Mouse (Mus musculus): ENCODE measurements around the gene Spats2l. TPM values are rescaled to one million over a fixed set of nuclear protein-coding genes. Genes with fewer than 3 reads are reported as not detected.

The Spats2l gene
- polyA plus RNA-seq, 2 experiments = 2.8 to 7.6 TPM

- no peak overlapping the region for H3K27ac ChIP-seq
These were observed 116.9 kb downstream of the Spats2l start for GRCm38 (mm10) chr1:57890903-57891267.

DNA sequence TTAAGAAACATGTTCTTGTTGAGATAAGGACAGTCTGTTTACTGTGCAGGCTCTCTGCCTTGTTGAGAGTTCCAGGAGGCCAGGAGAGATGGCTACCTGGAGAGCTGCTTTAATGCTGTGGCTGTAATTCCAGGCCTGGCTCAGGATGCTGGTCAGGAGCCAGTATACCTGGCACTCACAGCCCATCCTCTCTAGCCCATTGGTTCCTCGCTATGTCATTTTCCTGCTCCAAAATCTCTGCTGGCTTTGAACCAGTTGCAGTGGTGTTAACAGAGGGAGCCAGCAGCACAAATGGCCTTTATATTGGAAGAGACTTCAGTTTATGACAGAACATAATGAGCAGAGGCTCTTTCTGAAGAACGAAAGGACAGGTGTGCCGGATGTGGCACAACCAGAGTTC is 127.5 kb downstream of the Spats2l start:
- no peak overlapping the region for H3K27ac ChIP-seq
- H3K9me3 ChIP-seq (ENCODE audit: control insufficient read depth, low read length) = no peaks in the 10 kb centered on the region
- 68% methylated on average over 3 of the region's 3 CpGs for WGBS (ENCODE audit: insufficient replicate concordance)
- H3K9ac ChIP-seq (replicated peaks) = no peak overlapping the region
- no peaks in the 10 kb centered on the region for H3K36me3 ChIP-seq (replicated peaks; ENCODE audit: control insufficient read depth, insufficient read depth, low read depth)
- ATAC-seq (ENCODE audit: insufficient read depth) (no peak), DNase-seq (ENCODE audit: low read depth in 3 of 3, low spot score in 3 of 3) (no peak)
- no peak overlapping the region for H3K4me2 ChIP-seq (ENCODE audit: low read depth)
- no peaks in the 10 kb centered on the region for H3K27me3 ChIP-seq (ENCODE audit: control insufficient read depth, insufficient read depth, low read length)
- no peaks in the 10 kb centered on the region for H3K4me1 ChIP-seq (replicated peaks; ENCODE audit: control insufficient read depth in 2 of 2, insufficient read depth in 2 of 2, low read length in 1 of 2)
- TF ChIP-seq EP300 (IDR thresholded peaks at IDR 0.05; ENCODE audit: low read depth) (no peak), CTCF (IDR thresholded peaks at IDR 0.05; ENCODE audit: low read depth) (no peak)
- H3K4me3 ChIP-seq (ENCODE audit: insufficient read depth in 1 of 2, low read depth in 2 of 2, low read length in 2 of 2) = no peak overlapping the region

More at GRCm38 (mm10) chr1:57890903-57891267, 116.9 kb downstream of the Spats2l start:
- no peak overlapping the region for H3K4me2 ChIP-seq (ENCODE audit: low read depth)
- 66% methylated on average over 8 of the region's 8 CpGs for WGBS (ENCODE audit: insufficient replicate concordance)
- no peaks in the 10 kb centered on the region for H3K9me3 ChIP-seq (ENCODE audit: control insufficient read depth, low read length)
- no peak overlapping the region for H3K4me3 ChIP-seq (ENCODE audit: insufficient read depth in 1 of 2, low read depth in 2 of 2, low read length in 2 of 2)
- TF ChIP-seq CTCF (IDR thresholded peaks at IDR 0.05; ENCODE audit: low read depth) (no peak), EP300 (IDR thresholded peaks at IDR 0.05; ENCODE audit: low read depth) (no peak)
- H3K27me3 ChIP-seq (ENCODE audit: control insufficient read depth, insufficient read depth, low read length) = no peaks in the 10 kb centered on the region
- no peaks in the 10 kb centered on the region for H3K4me1 ChIP-seq (replicated peaks; ENCODE audit: control insufficient read depth in 2 of 2, insufficient read depth in 2 of 2, low read length in 1 of 2)
- no peak for DNase-seq (ENCODE audit: low read depth in 3 of 3, low spot score in 3 of 3)
- H3K9ac ChIP-seq (replicated peaks) = no peak overlapping the region
- H3K36me3 ChIP-seq (replicated peaks; ENCODE audit: control insufficient read depth, insufficient read depth, low read depth) = no peaks in the 10 kb centered on the region
- no peak for ATAC-seq (ENCODE audit: insufficient read depth)

DNA sequence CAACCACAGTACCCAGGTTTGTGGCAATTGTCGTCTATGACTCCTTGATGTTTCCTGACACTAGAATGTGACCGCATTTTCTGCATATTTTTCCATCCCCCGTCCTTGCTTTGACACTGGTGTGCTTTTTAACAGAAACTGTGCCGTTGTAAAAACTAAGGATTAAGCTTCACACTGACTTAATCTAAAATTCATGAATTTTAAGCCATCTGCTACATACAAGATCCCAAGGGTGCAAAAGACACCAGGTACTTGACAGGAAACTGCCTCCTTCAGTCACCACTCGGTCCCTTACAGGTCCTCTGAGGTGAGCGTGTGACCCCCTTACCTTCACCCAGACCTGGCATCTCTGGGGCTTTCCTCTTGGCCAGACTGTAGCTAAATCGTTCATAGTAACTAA is 129.8 kb downstream of the Spats2l start:
- no peaks in the 10 kb centered on the region for H3K4me1 ChIP-seq (replicated peaks; ENCODE audit: control insufficient read depth in 2 of 2, insufficient read depth in 2 of 2, low read length in 1 of 2)
- no peak overlapping the region for H3K27ac ChIP-seq
- no peaks in the 10 kb centered on the region for H3K27me3 ChIP-seq (ENCODE audit: control insufficient read depth, insufficient read depth, low read length)
- no peak for TF ChIP-seq CTCF (IDR thresholded peaks at IDR 0.05; ENCODE audit: low read depth)
- TF ChIP-seq EP300 (IDR thresholded peaks at IDR 0.05; ENCODE audit: low read depth) = no peak
- H3K36me3 ChIP-seq (replicated peaks; ENCODE audit: control insufficient read depth, insufficient read depth, low read depth) = no peaks in the 10 kb centered on the region
- no peak overlapping the region for H3K4me3 ChIP-seq (ENCODE audit: insufficient read depth in 1 of 2, low read depth in 2 of 2, low read length in 2 of 2)
- 56% methylated on average over 7 of the region's 7 CpGs for WGBS (ENCODE audit: insufficient replicate concordance)
- no peak for ATAC-seq (ENCODE audit: insufficient read depth)
- no peaks in the 10 kb centered on the region for H3K9me3 ChIP-seq (ENCODE audit: control insufficient read depth, low read length)
- no peak overlapping the region for H3K4me2 ChIP-seq (ENCODE audit: low read depth)
- DNase-seq (ENCODE audit: low read depth in 3 of 3, low spot score in 3 of 3) = no peak
- no peak overlapping the region for H3K9ac ChIP-seq (replicated peaks)

DNA sequence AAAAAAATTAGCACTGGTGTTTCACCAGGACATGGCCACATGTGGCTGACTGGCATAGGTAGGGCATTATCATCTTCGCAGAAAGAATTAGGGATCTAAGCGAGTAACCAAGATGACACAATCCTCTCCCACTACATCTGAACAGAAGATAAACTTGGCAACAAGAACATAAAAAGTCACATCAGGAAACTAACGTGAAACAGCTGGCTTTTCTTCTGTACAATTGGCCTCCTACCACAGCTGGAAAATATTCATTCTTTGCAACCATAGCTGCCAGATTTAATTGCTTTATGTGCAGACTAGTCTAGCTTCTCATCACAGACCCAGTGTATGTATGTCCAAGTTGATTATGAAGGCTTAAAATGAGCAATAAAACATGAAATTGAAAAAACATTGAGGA is 131.9 kb downstream of the Spats2l start:
- Histone ChIP-seq H3K27me3 (ENCODE audit: control insufficient read depth, insufficient read depth, low read length) (no peaks in the 10 kb centered on the region), H3K9ac (replicated peaks) (no peak overlapping the region), H3K4me1 (replicated peaks; ENCODE audit: control insufficient read depth in 2 of 2, insufficient read depth in 2 of 2, low read length in 1 of 2) (no peaks in the 10 kb centered on the region), H3K36me3 (replicated peaks; ENCODE audit: control insufficient read depth, insufficient read depth, low read depth) (no peaks in the 10 kb centered on the region), H3K27ac (no peak overlapping the region), H3K4me2 (ENCODE audit: low read depth) (no peak overlapping the region), H3K4me3 (ENCODE audit: insufficient read depth in 1 of 2, low read depth in 2 of 2, low read length in 2 of 2) (no peak overlapping the region), H3K9me3 (ENCODE audit: control insufficient read depth, low read length) (no peaks in the 10 kb centered on the region)
- ATAC-seq (ENCODE audit: insufficient read depth) (no peak), DNase-seq (ENCODE audit: low read depth in 3 of 3, low spot score in 3 of 3) (no peak)
- no peak for TF ChIP-seq CTCF (IDR thresholded peaks at IDR 0.05; ENCODE audit: low read depth)
- TF ChIP-seq EP300 (IDR thresholded peaks at IDR 0.05; ENCODE audit: low read depth) = no peak
- WGBS (ENCODE audit: insufficient replicate concordance) = 48% methylated on average over 3 of the region's 3 CpGs

DNA sequence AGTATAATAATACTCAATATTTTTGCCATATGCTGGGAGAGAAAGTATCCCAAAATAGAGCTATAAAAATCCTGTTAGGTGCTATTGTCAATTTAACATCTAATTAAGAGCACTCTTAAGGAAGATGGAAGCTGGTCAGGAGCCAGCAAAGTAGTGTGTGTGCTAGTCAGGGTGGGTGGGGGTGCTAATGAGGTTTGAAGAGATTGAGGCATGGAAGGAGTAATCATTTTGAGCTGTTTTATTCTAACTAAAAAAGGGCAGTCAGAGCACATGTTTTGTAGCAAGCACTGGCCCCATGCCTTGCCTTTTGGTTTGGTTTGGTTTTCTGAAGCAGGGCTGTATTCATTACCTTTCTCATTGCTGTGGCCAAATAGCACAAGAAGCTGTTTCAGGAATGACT is 132.3 kb downstream of the Spats2l start:
- Histone ChIP-seq H3K4me2 (ENCODE audit: low read depth) (no peak overlapping the region), H3K9me3 (ENCODE audit: control insufficient read depth, low read length) (no peaks in the 10 kb centered on the region), H3K27ac (no peak overlapping the region), H3K4me3 (ENCODE audit: insufficient read depth in 1 of 2, low read depth in 2 of 2, low read length in 2 of 2) (no peak overlapping the region), H3K9ac (replicated peaks) (no peak overlapping the region), H3K36me3 (replicated peaks; ENCODE audit: control insufficient read depth, insufficient read depth, low read depth) (no peaks in the 10 kb centered on the region), H3K27me3 (ENCODE audit: control insufficient read depth, insufficient read depth, low read length) (no peaks in the 10 kb centered on the region), H3K4me1 (replicated peaks; ENCODE audit: control insufficient read depth in 2 of 2, insufficient read depth in 2 of 2, low read length in 1 of 2) (no peaks in the 10 kb centered on the region)
- no peak for TF ChIP-seq CTCF (IDR thresholded peaks at IDR 0.05; ENCODE audit: low read depth)
- no peak for TF ChIP-seq EP300 (IDR thresholded peaks at IDR 0.05; ENCODE audit: low read depth)
- ATAC-seq (ENCODE audit: insufficient read depth) (no peak), DNase-seq (ENCODE audit: low read depth in 3 of 3, low spot score in 3 of 3) (no peak)

Data from liver, embryonic 14.5 days (tissue).